Mouse (Mus musculus): ENCODE data around the gene Ptprn2. TPM values are rescaled to one million over a fixed set of nuclear protein-coding genes. Genes with fewer than 3 reads are reported as not detected.

The Ptprn2 gene
- polyA plus RNA-seq, 1 experiment: 63.0 TPM

GRCm38 (mm10) chr12:116648584-116649206 is 163.2 kb downstream of the Ptprn2 start:
- DNase-seq (ENCODE audit: low read depth): peak; percentile 92
- TF ChIP-seq POLR2A (IDR thresholded peaks at IDR 0.05; ENCODE audit: borderline replicate concordance, extremely low read depth, insufficient read depth, insufficient read length, poor library complexity, severe bottlenecking) (no peak), CTCF (IDR thresholded peaks at IDR 0.05; ENCODE audit: borderline replicate concordance, extremely low read depth, insufficient read depth, insufficient read length) (peak; percentile 63; the same call in 1 of the 2 replicates)

GRCm38 (mm10) chr12:116653684-116654083 is 168.2 kb downstream of the Ptprn2 start:
- no peak for DNase-seq (ENCODE audit: low read depth)
- TF ChIP-seq CTCF (IDR thresholded peaks at IDR 0.05; ENCODE audit: borderline replicate concordance, extremely low read depth, insufficient read depth, insufficient read length): peak; percentile 29; the same call in 1 of the 2 replicates
- no peak for TF ChIP-seq POLR2A (IDR thresholded peaks at IDR 0.05; ENCODE audit: borderline replicate concordance, extremely low read depth, insufficient read depth, insufficient read length, poor library complexity, severe bottlenecking)

DNA sequence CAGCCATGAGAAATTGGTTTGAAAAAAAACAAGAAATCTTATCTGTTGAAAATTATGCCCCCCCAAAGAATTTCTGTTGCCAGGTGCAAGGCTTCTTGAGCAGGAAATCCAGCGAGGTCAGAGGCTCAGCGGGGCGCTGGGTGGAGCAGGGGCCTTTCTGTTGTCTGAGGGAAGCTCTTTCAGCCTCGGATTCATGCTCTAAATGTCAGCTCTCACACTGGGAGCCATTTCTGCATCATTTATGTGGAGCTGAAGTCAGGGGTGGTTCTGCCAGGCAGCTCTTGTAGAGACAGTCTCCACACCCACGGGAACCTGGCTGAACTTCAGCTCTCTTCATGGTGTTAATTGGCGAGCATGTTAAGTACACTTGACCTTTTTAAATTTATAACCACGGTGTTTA is 174.6 kb downstream of the Ptprn2 start:
- DNase-seq (ENCODE audit: low read depth): peak; percentile 58
- TF ChIP-seq CTCF (IDR thresholded peaks at IDR 0.05; ENCODE audit: borderline replicate concordance, extremely low read depth, insufficient read depth, insufficient read length) (no peak), POLR2A (IDR thresholded peaks at IDR 0.05; ENCODE audit: borderline replicate concordance, extremely low read depth, insufficient read depth, insufficient read length, poor library complexity, severe bottlenecking) (no peak)

DNA sequence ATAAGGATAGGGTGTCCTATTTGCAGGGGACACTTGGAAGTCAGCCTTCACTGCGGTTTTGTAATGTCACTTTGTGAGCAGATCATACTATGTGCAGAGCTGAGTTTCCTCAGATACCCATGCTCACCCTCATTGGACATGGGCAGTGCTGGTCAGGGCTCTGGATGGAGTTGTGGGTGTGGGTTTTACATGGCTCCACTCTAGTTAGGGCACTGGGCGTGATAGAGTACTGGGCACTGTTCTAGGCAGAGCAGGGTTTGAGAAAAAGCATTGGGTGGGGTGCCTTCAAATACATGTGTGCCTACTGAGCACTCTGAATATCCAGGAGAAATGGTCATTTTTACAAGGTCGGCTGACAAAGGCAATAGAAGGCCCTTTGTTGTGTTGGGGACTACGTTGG is 175.5 kb downstream of the Ptprn2 start:
- DNase-seq (ENCODE audit: low read depth): no peak
- no peak for TF ChIP-seq CTCF (IDR thresholded peaks at IDR 0.05; ENCODE audit: borderline replicate concordance, extremely low read depth, insufficient read depth, insufficient read length)
- no peak for TF ChIP-seq POLR2A (IDR thresholded peaks at IDR 0.05; ENCODE audit: borderline replicate concordance, extremely low read depth, insufficient read depth, insufficient read length, poor library complexity, severe bottlenecking)

DNA sequence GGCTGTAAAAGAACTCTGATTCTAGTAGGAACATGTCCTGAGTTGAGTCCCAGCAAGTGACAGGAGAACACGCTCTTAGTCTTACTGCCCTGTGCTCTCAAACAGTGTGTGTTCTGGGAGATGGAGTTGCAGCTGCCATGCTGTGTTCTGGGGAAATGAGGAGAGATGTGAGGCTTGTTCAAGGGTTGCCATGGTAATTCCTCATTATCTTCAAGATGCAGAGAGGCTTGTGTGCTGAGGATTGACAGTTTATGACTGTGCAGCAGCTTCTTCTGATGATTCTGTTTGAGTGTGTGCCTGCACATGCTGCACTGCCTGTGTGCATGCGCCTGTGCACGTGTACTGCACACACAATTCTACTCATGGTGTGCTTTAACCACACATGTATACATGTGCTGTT is 192.2 kb downstream of the Ptprn2 start:
- DNase-seq (ENCODE audit: low read depth): peak; percentile 97
- TF ChIP-seq POLR2A (IDR thresholded peaks at IDR 0.05; ENCODE audit: borderline replicate concordance, extremely low read depth, insufficient read depth, insufficient read length, poor library complexity, severe bottlenecking) (no peak), CTCF (IDR thresholded peaks at IDR 0.05; ENCODE audit: borderline replicate concordance, extremely low read depth, insufficient read depth, insufficient read length) (no peak)

- TF ChIP-seq POLR2A (IDR thresholded peaks at IDR 0.05; ENCODE audit: borderline replicate concordance, extremely low read depth, insufficient read depth, insufficient read length, poor library complexity, severe bottlenecking) (no peak), CTCF (IDR thresholded peaks at IDR 0.05; ENCODE audit: borderline replicate concordance, extremely low read depth, insufficient read depth, insufficient read length) (no peak)
- no peak for DNase-seq (ENCODE audit: low read depth)
Observed at GRCm38 (mm10) chr12:116689832-116690231, 204.3 kb downstream of the Ptprn2 start.

GRCm38 (mm10) chr12:116709535-116709934 is 224.0 kb downstream of the Ptprn2 start:
- TF ChIP-seq POLR2A (IDR thresholded peaks at IDR 0.05; ENCODE audit: borderline replicate concordance, extremely low read depth, insufficient read depth, insufficient read length, poor library complexity, severe bottlenecking): no peak
- TF ChIP-seq CTCF (IDR thresholded peaks at IDR 0.05; ENCODE audit: borderline replicate concordance, extremely low read depth, insufficient read depth, insufficient read length): no peak
- peak; percentile 51 for DNase-seq (ENCODE audit: low read depth)

- DNase-seq (ENCODE audit: low read depth): peak; percentile 67
- no peak for TF ChIP-seq POLR2A (IDR thresholded peaks at IDR 0.05; ENCODE audit: borderline replicate concordance, extremely low read depth, insufficient read depth, insufficient read length, poor library complexity, severe bottlenecking)
- TF ChIP-seq CTCF (IDR thresholded peaks at IDR 0.05; ENCODE audit: borderline replicate concordance, extremely low read depth, insufficient read depth, insufficient read length): no peak
Observed at GRCm38 (mm10) chr12:116710716-116711115, 225.2 kb downstream of the Ptprn2 start.

DNA sequence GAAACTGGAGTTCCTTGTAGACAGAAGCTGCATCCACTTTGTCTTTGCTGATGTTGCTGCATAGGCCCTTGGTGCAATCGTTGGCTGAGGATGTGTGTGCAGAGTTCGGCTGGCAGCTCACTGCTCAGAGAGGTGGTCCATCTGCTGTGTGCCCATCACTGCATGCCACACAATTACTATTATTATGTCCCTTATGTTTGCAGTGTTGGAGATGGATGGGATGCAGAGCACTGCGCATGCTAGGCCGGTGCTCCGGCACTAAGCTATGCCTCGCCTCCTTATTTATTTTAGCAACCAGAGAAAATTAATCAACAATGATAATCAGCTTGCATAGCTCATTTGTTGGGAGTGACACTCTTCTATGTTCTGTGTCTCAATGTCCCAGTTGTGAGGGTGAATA is 225.6 kb downstream of the Ptprn2 start:
- no peak for DNase-seq (ENCODE audit: low read depth)
- TF ChIP-seq POLR2A (IDR thresholded peaks at IDR 0.05; ENCODE audit: borderline replicate concordance, extremely low read depth, insufficient read depth, insufficient read length, poor library complexity, severe bottlenecking) (no peak), CTCF (IDR thresholded peaks at IDR 0.05; ENCODE audit: borderline replicate concordance, extremely low read depth, insufficient read depth, insufficient read length) (no peak)

DNA sequence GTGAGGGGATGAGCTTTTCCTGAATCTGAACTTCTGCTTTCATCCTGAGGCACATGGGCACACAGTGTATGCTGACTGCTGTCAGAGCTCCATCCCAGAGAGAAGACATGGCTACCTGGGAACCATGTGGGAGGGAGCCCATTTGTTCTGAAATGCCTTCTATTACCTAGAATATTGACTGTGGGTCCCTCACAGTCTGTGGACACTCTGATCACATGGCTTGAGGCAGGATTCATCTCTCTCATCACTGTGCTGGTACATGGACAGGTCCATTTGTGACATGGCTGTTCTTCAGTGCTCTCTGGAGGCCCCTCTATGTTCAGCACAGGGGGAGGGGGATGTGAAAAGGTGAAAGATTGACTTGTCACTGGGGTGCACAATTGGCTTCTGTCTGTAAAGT is 227.6 kb downstream of the Ptprn2 start:
- no peak for DNase-seq (ENCODE audit: low read depth)

DNA sequence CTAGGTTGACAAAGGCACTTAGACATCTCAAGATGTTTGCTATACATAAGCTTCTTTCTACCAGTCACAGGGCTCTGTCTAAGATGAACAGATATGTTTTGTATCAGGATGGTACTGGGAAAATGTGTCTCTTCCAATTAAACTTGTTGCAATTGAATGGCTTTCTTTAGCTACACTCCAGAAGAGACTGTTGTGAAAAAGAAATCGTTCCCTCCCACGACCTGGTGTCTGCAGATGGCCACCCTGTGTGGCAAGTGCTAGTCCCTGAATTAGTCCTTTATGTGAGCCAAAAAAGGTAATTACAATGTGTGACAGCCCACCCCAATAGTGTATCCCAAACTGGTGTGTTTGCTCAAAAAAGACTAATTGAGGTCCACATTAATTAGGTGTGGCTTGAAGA is 235.5 kb downstream of the Ptprn2 start:
- TF ChIP-seq POLR2A (IDR thresholded peaks at IDR 0.05; ENCODE audit: borderline replicate concordance, extremely low read depth, insufficient read depth, insufficient read length, poor library complexity, severe bottlenecking) (no peak), CTCF (IDR thresholded peaks at IDR 0.05; ENCODE audit: borderline replicate concordance, extremely low read depth, insufficient read depth, insufficient read length) (no peak)
- no peak for DNase-seq (ENCODE audit: low read depth)

More for the DNA sequence above, 227.6 kb downstream of the Ptprn2 start:
- TF ChIP-seq CTCF (IDR thresholded peaks at IDR 0.05; ENCODE audit: borderline replicate concordance, extremely low read depth, insufficient read depth, insufficient read length) (no peak), POLR2A (IDR thresholded peaks at IDR 0.05; ENCODE audit: borderline replicate concordance, extremely low read depth, insufficient read depth, insufficient read length, poor library complexity, severe bottlenecking) (no peak)

- DNase-seq (ENCODE audit: low read depth): no peak
- TF ChIP-seq POLR2A (IDR thresholded peaks at IDR 0.05; ENCODE audit: borderline replicate concordance, extremely low read depth, insufficient read depth, insufficient read length, poor library complexity, severe bottlenecking) (no peak), CTCF (IDR thresholded peaks at IDR 0.05; ENCODE audit: borderline replicate concordance, extremely low read depth, insufficient read depth, insufficient read length) (no peak)
Observed at GRCm38 (mm10) chr12:116740141-116740540, 254.6 kb downstream of the Ptprn2 start.
